Mouse (Mus musculus) intestine, postnatal 0 days (tissue): ENCODE results near the gene Zdhhc13. TPM values are rescaled to one million over a fixed set of nuclear protein-coding genes. Genes with fewer than 3 reads are reported as not detected.
A peak's percentile ranks its signal among the peaks of the same experiment; 100 is the strongest.

Experiments used
- ATAC-seq: fragments of 200-750 bp; cut with Nextera tagmentation; 2 replicates; pipeline ENCODE4 v1.8.0; 2017; ENCODE audit warnings: mild to moderate bottlenecking, moderate TSS enrichment, moderate library complexity
- H3K27ac ChIP-seq: fragments of 300-500 bp; sonication (generic); 2 replicates; pipeline ENCODE4 v1.5.1; 2014; ENCODE audit warnings: mild to moderate bottlenecking, low read depth, low read length, moderate library complexity
- H3K27me3 ChIP-seq: fragments of 300-500 bp; sonication (generic); replicated peaks from 2 replicates; pipeline ENCODE4 v1.6.1; 2014; ENCODE audit warnings: low read length, mixed read lengths; ENCODE audit not compliant: control insufficient read depth, insufficient read depth
- H3K36me3 ChIP-seq: fragments of 300-500 bp; sonication (generic); 2 replicates; pipeline ENCODE4 v1.6.1; 2014; ENCODE audit warnings: mild to moderate bottlenecking, moderate library complexity; ENCODE audit not compliant: control insufficient read depth, insufficient read depth
- H3K4me1 ChIP-seq: fragments of 300-500 bp; sonication (generic); replicated peaks from 2 replicates; pipeline ENCODE4 v1.6.1; 2014; ENCODE audit warnings: antibody characterized with exemption, low read length, mixed read lengths; ENCODE audit not compliant: control insufficient read depth, insufficient read depth
- H3K4me2 ChIP-seq: fragments of 300-500 bp; sonication (generic); replicated peaks from 2 replicates; pipeline ENCODE4 v1.6.1; 2014; ENCODE audit warnings: low read depth, mild to moderate bottlenecking, moderate library complexity
- H3K4me3 ChIP-seq: fragments of 300-500 bp; sonication (generic); 2 replicates; pipeline ENCODE4 v1.5.1; 2014; ENCODE audit warnings: low read depth, low read length
- H3K9ac ChIP-seq: fragments of 300-500 bp; sonication (generic); 2 replicates; pipeline ENCODE4 v1.6.1; 2014; ENCODE audit warnings: mild to moderate bottlenecking, low read depth, low read length
- H3K9me3 ChIP-seq: fragments of 300-500 bp; sonication (generic); 2 replicates; pipeline ENCODE4 v1.6.1; 2016; ENCODE audit warnings: mixed run types; ENCODE audit not compliant: control insufficient read depth
- CTCF ChIP-seq: sonication (generic); IDR thresholded peaks from 2 replicates; pipeline ENCODE4 v1.5.1; 2016; ENCODE audit warnings: low read depth, mild to moderate bottlenecking, control low read depth, antibody characterized with exemption, moderate library complexity
- WGBS: fragments of 180-500 bp; shearing (Covaris S2); extraction: QIAGEN DNeasy Blood & Tissue Kit; methylation state at CpG from one replicate; pipeline ENCODE4 v1.1.7; 2014; 5-methylcytosine and 5-hydroxymethylcytosine counted together
- polyA plus RNA-seq: library from polyadenylated mRNA; unstranded; fragments of >200 nt; fragmentation: Nextera tagmentation; extraction: Ambion mirVana; gene quantifications from 2 replicates; pipeline ENCODE4 v1.2.1, GENCODE M21; 2015

Zdhhc13 gene
- polyA plus RNA-seq, 1 experiment from 2014 or later = 29.8 TPM

GRCm38 (mm10) chr7:48841538-48841937 is 52.7 kb downstream of the Zdhhc13 start:
- Histone ChIP-seq H3K27me3 (no peaks in the 10 kb centered on the region), H3K4me2 (no peak overlapping the region), H3K4me1 (peaks cover 4% of the 10 kb centered on the region; the same call in 1 of the 2 replicates), H3K9ac (no peak overlapping the region), H3K4me3 (no peak overlapping the region), H3K36me3 (no peaks in the 10 kb centered on the region), H3K27ac (no peak overlapping the region), H3K9me3 (no peaks in the 10 kb centered on the region)
- no peak for ATAC-seq
- no peak for TF ChIP-seq CTCF
- 71% methylated on average over 4 of the region's 4 CpGs for WGBS

GRCm38 (mm10) chr7:48842353-48842752 is 53.5 kb downstream of the Zdhhc13 start:
- H3K36me3 ChIP-seq = no peaks in the 10 kb centered on the region
- no peak for TF ChIP-seq CTCF
- no peak overlapping the region for H3K9ac ChIP-seq
- no peak overlapping the region for H3K4me2 ChIP-seq
- H3K27me3 ChIP-seq = no peaks in the 10 kb centered on the region
- peaks cover 4% of the 10 kb centered on the region; the same call in 1 of the 2 replicates for H3K4me1 ChIP-seq
- H3K4me3 ChIP-seq = no peak overlapping the region
- 61% methylated on average over 3 of the region's 3 CpGs for WGBS
- no peak overlapping the region for H3K27ac ChIP-seq
- H3K9me3 ChIP-seq = no peaks in the 10 kb centered on the region
- ATAC-seq = no peak

DNA sequence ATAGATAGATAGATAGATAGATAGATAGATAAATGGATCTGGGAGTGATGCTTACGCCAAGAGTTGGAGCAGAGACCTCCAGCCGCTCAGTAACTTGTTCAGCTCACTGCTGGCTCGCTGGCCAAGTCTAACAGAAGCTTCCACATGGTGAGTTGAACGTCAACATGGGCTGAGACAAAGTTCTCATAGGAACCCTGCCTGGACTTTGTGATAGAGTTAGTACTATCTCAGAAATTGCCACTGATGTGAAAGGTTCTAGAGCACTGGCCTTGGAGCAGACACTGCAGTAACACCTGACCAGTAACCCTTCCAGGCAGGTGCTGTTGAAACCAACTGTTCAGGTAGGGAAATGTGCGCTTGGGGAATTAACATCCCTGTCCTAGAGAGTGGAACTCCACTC is 54.7 kb downstream of the Zdhhc13 start:
- H3K9me3 ChIP-seq = no peaks in the 10 kb centered on the region
- no peak overlapping the region for H3K4me3 ChIP-seq
- H3K27me3 ChIP-seq = no peaks in the 10 kb centered on the region
- H3K4me2 ChIP-seq = no peak overlapping the region
- 79% methylated on average over 5 of the region's 5 CpGs for WGBS
- peak; percentile 44; the same call in 1 of the 2 replicates for ATAC-seq
- H3K36me3 ChIP-seq = no peaks in the 10 kb centered on the region
- H3K9ac ChIP-seq = no peak overlapping the region
- no peak overlapping the region for H3K27ac ChIP-seq
- H3K4me1 ChIP-seq = peaks cover 4% of the 10 kb centered on the region; the same call in 1 of the 2 replicates
- no peak for TF ChIP-seq CTCF

DNA sequence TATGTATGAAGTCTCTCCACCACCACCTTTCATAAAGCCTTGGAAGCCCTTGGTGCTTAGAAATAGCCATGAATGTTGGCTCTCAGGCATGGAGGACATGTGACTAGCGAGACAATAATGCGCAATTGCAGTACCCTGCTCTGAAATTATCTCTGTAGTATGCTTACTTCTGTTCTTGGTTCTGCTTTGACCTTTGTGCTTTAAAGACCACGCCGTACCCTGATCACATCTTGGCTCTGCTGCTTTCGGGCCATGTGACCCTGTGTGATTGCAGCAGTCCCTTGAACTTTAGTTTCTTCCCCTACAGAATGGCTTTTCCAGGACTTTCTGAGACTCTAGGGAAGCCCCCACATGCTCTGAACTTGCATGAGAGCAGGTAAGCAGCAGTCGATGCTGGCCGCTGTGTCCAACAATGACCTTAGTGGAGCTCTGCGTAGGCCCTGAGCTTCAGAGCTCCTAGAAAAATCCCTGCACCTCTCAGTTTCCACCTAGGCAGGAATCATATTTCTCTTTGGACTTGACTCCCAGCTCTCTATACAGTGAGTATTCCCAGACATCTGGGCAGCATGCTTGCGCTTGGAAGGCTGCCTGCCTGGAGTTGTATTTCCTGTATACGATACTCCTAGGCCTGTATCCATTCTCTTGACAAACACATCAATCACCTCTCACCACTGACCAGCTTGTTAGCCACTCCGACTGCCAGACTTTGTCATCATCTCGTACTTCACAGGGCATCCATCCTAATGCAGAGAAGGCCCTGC is 56.6 kb downstream of the Zdhhc13 start:
- Histone ChIP-seq H3K36me3 (no peaks in the 10 kb centered on the region), H3K9me3 (no peaks in the 10 kb centered on the region), H3K4me3 (no peak overlapping the region), H3K4me2 (no peak overlapping the region), H3K27ac (peak overlapping the region; percentile 57), H3K4me1 (peaks cover 4% of the 10 kb centered on the region; the same call in 1 of the 2 replicates), H3K9ac (no peak overlapping the region), H3K27me3 (no peaks in the 10 kb centered on the region)
- no peak for TF ChIP-seq CTCF
- WGBS = 50% methylated on average over 12 of the region's 12 CpGs
- peak; percentile 92 for ATAC-seq

DNA sequence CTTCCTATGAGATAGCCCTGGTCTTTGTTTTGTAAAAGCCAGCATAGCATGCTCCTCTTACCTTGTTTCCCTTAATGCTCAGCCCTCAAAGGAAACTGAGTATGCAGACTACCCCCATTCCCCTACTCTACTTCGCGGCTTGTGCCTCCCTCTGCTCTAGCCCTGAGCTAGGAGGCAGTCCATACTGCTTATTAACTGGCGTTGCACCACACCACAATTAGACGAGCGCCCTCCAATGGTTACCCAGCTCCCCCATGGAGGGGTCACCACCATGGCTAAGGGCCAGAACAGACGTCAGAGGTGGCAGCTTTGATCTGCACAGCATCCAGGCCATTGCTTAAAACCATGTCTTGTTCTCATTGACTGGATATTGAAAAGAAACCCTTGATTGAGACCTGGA is 58.0 kb downstream of the Zdhhc13 start:
- no peak overlapping the region for H3K4me2 ChIP-seq
- H3K9ac ChIP-seq = no peak overlapping the region
- no peaks in the 10 kb centered on the region for H3K36me3 ChIP-seq
- no peak overlapping the region for H3K27ac ChIP-seq
- H3K4me3 ChIP-seq = no peak overlapping the region
- H3K9me3 ChIP-seq = no peaks in the 10 kb centered on the region
- H3K4me1 ChIP-seq = peaks cover 4% of the 10 kb centered on the region; the same call in 1 of the 2 replicates
- ATAC-seq = no peak
- TF ChIP-seq CTCF = no peak
- H3K27me3 ChIP-seq = no peaks in the 10 kb centered on the region
- 78% methylated on average over 6 of the region's 6 CpGs for WGBS

DNA sequence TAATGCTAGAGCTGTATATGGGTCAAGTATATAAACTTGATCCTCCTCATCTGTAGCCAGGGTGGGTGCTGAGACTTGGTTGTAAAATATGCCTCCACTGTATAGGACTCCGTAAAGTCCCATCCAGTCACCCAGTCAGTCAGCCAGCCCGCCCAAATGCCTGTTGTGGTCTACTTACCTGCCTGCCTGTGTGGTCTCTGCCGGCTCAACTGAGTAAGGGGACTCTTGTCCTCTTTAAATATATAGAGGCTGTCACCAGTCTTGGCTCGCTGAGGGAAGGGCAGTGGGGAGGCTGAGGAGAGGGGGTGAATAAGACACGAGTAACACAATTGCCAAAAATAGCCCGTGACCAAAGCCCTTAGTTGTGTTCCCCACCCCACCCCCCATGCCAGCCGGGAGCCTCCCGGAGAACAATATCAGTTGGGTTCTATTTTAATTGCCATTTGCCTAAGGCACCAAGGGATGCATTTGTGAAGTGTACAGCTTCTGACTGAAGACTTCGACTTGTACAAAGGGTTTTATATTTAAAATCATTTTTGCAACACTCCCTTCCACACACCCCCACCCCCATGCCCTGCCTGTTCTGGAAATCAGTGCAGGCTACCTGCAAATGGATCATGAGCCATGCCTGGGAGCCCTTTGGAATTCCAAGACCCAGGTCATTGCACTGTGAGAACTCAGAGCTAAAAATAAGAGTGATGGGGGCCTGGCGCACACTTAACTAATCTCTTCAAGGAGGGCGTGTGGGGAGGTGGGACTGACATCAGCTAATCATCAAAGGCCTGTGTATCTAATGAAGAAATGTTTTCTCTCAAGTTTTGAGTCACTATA is 59.2 kb downstream of the Zdhhc13 start, which contains the start of gene Csrp3:
Gene Csrp3 (minus strand): TSS at position 214 of the 831 bp plus-strand sequence.
- Histone ChIP-seq H3K36me3 (no peaks in the 10 kb centered on the region), H3K27me3 (no peaks in the 10 kb centered on the region), H3K4me1 (peaks cover 4% of the 10 kb centered on the region; the same call in 1 of the 2 replicates), H3K9ac (no peak within 1 kb of the TSS), H3K9me3 (no peaks in the 10 kb centered on the region), H3K27ac (no peak within 1 kb of the TSS), H3K4me3 (no peak within 1 kb of the TSS), H3K4me2 (no peak within 1 kb of the TSS)
- no peak for TF ChIP-seq CTCF
- no peak for ATAC-seq
- WGBS = 64% methylated on average over 11 of the region's 11 CpGs
